8 mouse cellular contexts compared by ENCODE assay signal in genomic region chr5:148332622-148332974, GRCm38 (mm10).
DNase-seq lines count a peak whose midpoint lies in the region; ATAC-seq and TF ChIP-seq lines count a peak whose summit lies in the region.

No protein-coding gene starts in this region.

- H3K36me3 ChIP-seq in heart, embryonic 14.5 days (ENCODE audit: control insufficient read depth, insufficient read depth, low read length) = peaks cover 70% of the 10 kb centered on the region
- H3K36me3 ChIP-seq in kidney, postnatal 0 days (ENCODE audit: insufficient read depth, low read length) = 0 out of 2 replicates have a peak, but pooled peaks cover 10% of the 10 kb centered on the region
- peaks cover 20% of the 10 kb centered on the region for H3K36me3 ChIP-seq in liver, embryonic 11.5 days (ENCODE audit: control insufficient read depth, insufficient read depth, low read length)
- H3K36me3 ChIP-seq in stomach, embryonic 14.5 days (ENCODE audit: control insufficient read depth, insufficient read depth, low read length) = peaks cover 14% of the 10 kb centered on the region; the same call in 1 of the 2 replicates

- peak; percentile 72 for ATAC-seq in heart, embryonic 14.5 days (ENCODE audit: insufficient number of reproducible peaks, insufficient read depth, low FRiP score, low read depth)
- peak; percentile 61 for ATAC-seq in kidney, postnatal 0 days (replicated peaks; ENCODE audit: low FRiP score, low read depth)
- peak; percentile 61 for ATAC-seq in liver, embryonic 11.5 days (replicated peaks; ENCODE audit: low FRiP score)
- ATAC-seq in stomach, embryonic 14.5 days (ENCODE audit: insufficient number of reproducible peaks, insufficient read depth, low FRiP score, low read depth) = peak; percentile 59

- TF ChIP-seq POLR2A in bone marrow, adult 2 months (IDR thresholded peaks at IDR 0.05; ENCODE audit: borderline replicate concordance, control insufficient read depth, low read depth, low read length) = no peak
- TF ChIP-seq POLR2A in embryonic fibroblast, embryonic 13.5 days (IDR thresholded peaks at IDR 0.05; ENCODE audit: low read depth, low read length) = no peak

- no peaks in the 10 kb centered on the region for H3K4me1 ChIP-seq in bone marrow, adult 2 months (ENCODE audit: control insufficient read depth, insufficient read depth, low read length)
- no peaks in the 10 kb centered on the region for H3K4me1 ChIP-seq in embryonic fibroblast, embryonic 13.5 days (ENCODE audit: control insufficient read depth, insufficient read depth, low read length)
- peaks cover 4 to 17% of the 10 kb centered on the region in 2 experiments; a peak in 3 of 4 replicates for H3K4me1 ChIP-seq in heart, embryonic 14.5 days (ENCODE audit: control insufficient read depth in 2 of 2, insufficient read depth in 2 of 2, low read length in 2 of 2)
- no peaks in the 10 kb centered on the region for H3K4me1 ChIP-seq in kidney, postnatal 0 days (replicated peaks; ENCODE audit: insufficient read depth, low read length)
- H3K4me1 ChIP-seq in liver, embryonic 11.5 days (replicated peaks; ENCODE audit: control insufficient read depth, insufficient read depth, low read length) = no peaks in the 10 kb centered on the region; the same call in 1 of the 2 replicates
- no peaks in the 10 kb centered on the region for H3K4me1 ChIP-seq in stomach, embryonic 14.5 days (ENCODE audit: control insufficient read depth, insufficient read depth, low read length)

- no peak overlapping the region; the same call in 1 of the 2 replicates for H3K9ac ChIP-seq in heart, embryonic 14.5 days (ENCODE audit: low read length)
- H3K9ac ChIP-seq in kidney, postnatal 0 days (ENCODE audit: low read depth, low read length) = no peak overlapping the region
- H3K9ac ChIP-seq in liver, embryonic 11.5 days (ENCODE audit: low read depth, low read length) = no peak overlapping the region
- no peak overlapping the region for H3K9ac ChIP-seq in stomach, embryonic 14.5 days (replicated peaks; ENCODE audit: low read depth, low read length)

- peak; percentile 88 for TF ChIP-seq CTCF in bone marrow, adult 2 months (IDR thresholded peaks at IDR 0.05; ENCODE audit: control insufficient read depth, insufficient read depth, low read length)
- TF ChIP-seq CTCF in embryonic fibroblast, embryonic 13.5 days (IDR thresholded peaks at IDR 0.05; ENCODE audit: borderline replicate concordance, insufficient read depth, low read length) = peak; percentile 65; the same call in 1 of the 2 replicates
- peak; percentile 92 for TF ChIP-seq CTCF in kidney, postnatal 0 days (IDR thresholded peaks at IDR 0.05; ENCODE audit: low read depth)

- H3K4me2 ChIP-seq in heart, embryonic 14.5 days (ENCODE audit: low read length) = no peak overlapping the region
- no peak overlapping the region for H3K4me2 ChIP-seq in kidney, postnatal 0 days (ENCODE audit: low read length)
- H3K4me2 ChIP-seq in liver, embryonic 11.5 days = no peak overlapping the region
- H3K4me2 ChIP-seq in stomach, embryonic 14.5 days (replicated peaks; ENCODE audit: low read depth, low read length) = no peak overlapping the region

- no peak overlapping the region for H3K4me3 ChIP-seq in bone marrow, adult 2 months (replicated peaks; ENCODE audit: control insufficient read depth, low read depth, low read length)
- no peak overlapping the region for H3K4me3 ChIP-seq in embryonic fibroblast, embryonic 13.5 days (ENCODE audit: insufficient read depth, low read length)
- no peak overlapping the region for H3K4me3 ChIP-seq in heart, embryonic 14.5 days (ENCODE audit: control insufficient read depth in 1 of 2, insufficient read depth in 1 of 2, low read depth in 1 of 2, low read length in 2 of 2)
- no peak overlapping the region for H3K4me3 ChIP-seq in kidney, postnatal 0 days (replicated peaks; ENCODE audit: low read depth, low read length)
- no peak overlapping the region for H3K4me3 ChIP-seq in liver, embryonic 11.5 days (ENCODE audit: low read depth, low read length)
- no peak overlapping the region for H3K4me3 ChIP-seq in stomach, embryonic 14.5 days (ENCODE audit: low read depth, low read length)

- H3K27ac ChIP-seq in bone marrow, adult 2 months (ENCODE audit: control insufficient read depth, insufficient read depth, low read depth, low read length, poor library complexity) = no peak overlapping the region
- no peak overlapping the region for H3K27ac ChIP-seq in embryonic fibroblast, embryonic 13.5 days (ENCODE audit: insufficient read depth, low read length)
- peak overlapping the region in 1 of 2 experiments; percentile 19; a peak in 1 of 4 replicates for H3K27ac ChIP-seq in heart, embryonic 14.5 days (replicated peaks in 1 of 2; ENCODE audit: control insufficient read depth in 1 of 2, insufficient read depth in 1 of 2, low read depth in 2 of 2, low read length in 2 of 2)
- H3K27ac ChIP-seq in kidney, postnatal 0 days = no peak overlapping the region
- H3K27ac ChIP-seq in liver, embryonic 11.5 days (ENCODE audit: low read depth, low read length) = no peak overlapping the region
- no peak overlapping the region for H3K27ac ChIP-seq in stomach, embryonic 14.5 days (ENCODE audit: low read length)

- 53% methylated on average over 8 of the region's 8 CpGs for WGBS in bone marrow, adult 2 months
- 25% methylated on average over 8 of the region's 8 CpGs for WGBS in heart, embryonic 14.5 days
- 39% methylated on average over 8 of the region's 8 CpGs for WGBS in kidney, postnatal 0 days
- WGBS in liver, embryonic 11.5 days = 52% methylated on average over 8 of the region's 8 CpGs
- 28% methylated on average over 8 of the region's 8 CpGs for whole genome bisulfite sequencing in stomach, embryonic 14.5 days

- no peaks in the 10 kb centered on the region for H3K27me3 ChIP-seq in heart, embryonic 14.5 days (ENCODE audit: control insufficient read depth, insufficient read depth, low read length)
- H3K27me3 ChIP-seq in kidney, postnatal 0 days (ENCODE audit: insufficient read depth, low read length) = no peaks in the 10 kb centered on the region
- H3K27me3 ChIP-seq in liver, embryonic 11.5 days (replicated peaks; ENCODE audit: control insufficient read depth, insufficient read depth, low read length) = no peaks in the 10 kb centered on the region
- no peaks in the 10 kb centered on the region for H3K27me3 ChIP-seq in stomach, embryonic 14.5 days (ENCODE audit: control insufficient read depth, insufficient read depth, low read length)

- H3K9me3 ChIP-seq in heart, embryonic 14.5 days (ENCODE audit: control insufficient read depth, low read length) = no peaks in the 10 kb centered on the region
- no peaks in the 10 kb centered on the region for H3K9me3 ChIP-seq in kidney, postnatal 0 days (replicated peaks; ENCODE audit: low read length)
- no peaks in the 10 kb centered on the region for H3K9me3 ChIP-seq in liver, embryonic 11.5 days (ENCODE audit: control insufficient read depth, low read length)
- H3K9me3 ChIP-seq in stomach, embryonic 14.5 days (ENCODE audit: control insufficient read depth, low read depth, low read length) = no peaks in the 10 kb centered on the region

- DNase-seq in CD4-positive, CD25-positive, alpha-beta regulatory T cell, adult 2 months (ENCODE audit: low read depth, low spot score) = peak; percentile 81
- peak; percentile 93 for DNase-seq in kidney, postnatal 0 days (ENCODE audit: low spot score)
- DNase-seq in liver, embryonic 11.5 days (ENCODE audit: low spot score) = no peak
- DNase-seq in natural killer cell, adult 2 months (ENCODE audit: low spot score in 2 of 2) = peak; percentile 46 to 64
